Comparison of ENCODE assay signal across 19 mouse cellular contexts in genomic region chr17:70783273-70783672, GRCm38 (mm10).
DNase-seq lines count a peak whose midpoint lies in the region; ATAC-seq and TF ChIP-seq lines count a peak whose summit lies in the region.
"Had no signal": no experiment of that assay in that cellular context is flagged by ENCODE, and none has a peak within 500 bp of the region (broad histone marks: within the 10 kb centered on the region; RNA-seq: fewer than 3 reads in every experiment).

No protein-coding gene starts in this region.

- H3K27ac ChIP-seq in intestine, postnatal 0 days (ENCODE audit: low read depth, low read length): no peak overlapping the region
- no peak overlapping the region for H3K27ac ChIP-seq in intestine, embryonic 15.5 days
- no peak overlapping the region for H3K27ac ChIP-seq in liver, embryonic 14.5 days
- H3K27ac ChIP-seq in CH12.LX (ENCODE audit: insufficient read depth, low read depth): no peak overlapping the region
- H3K27ac ChIP-seq: heart, embryonic 13.5 days; hindbrain, postnatal 0 days; kidney, embryonic 15.5 days; macrophage had no signal

- H3K79me2 ChIP-seq in CH12.LX (replicated peaks; ENCODE audit: control insufficient read depth, extremely low read depth, insufficient read depth, poor library complexity, severe bottlenecking): no peaks in the 10 kb centered on the region

- no peaks in the 10 kb centered on the region for H3K27me3 ChIP-seq in intestine, postnatal 0 days (replicated peaks; ENCODE audit: control insufficient read depth, insufficient read depth, low read length)
- no peaks in the 10 kb centered on the region for H3K27me3 ChIP-seq in intestine, embryonic 15.5 days (replicated peaks)
- no peaks in the 10 kb centered on the region for H3K27me3 ChIP-seq in liver, embryonic 14.5 days (ENCODE audit: control insufficient read depth, insufficient read depth, low read length)
- no peaks in the 10 kb centered on the region for H3K27me3 ChIP-seq in CH12.LX (replicated peaks)
- H3K27me3 ChIP-seq: heart, embryonic 13.5 days; kidney, embryonic 15.5 days had no signal

- no peak for DNase-seq in liver, embryonic 14.5 days (ENCODE audit: low read depth in 3 of 3, low spot score in 3 of 3)
- DNase-seq in liver (no peak), CH12.LX (ENCODE audit: extremely low read depth) (no peak), R1 (ENCODE audit: low read depth, low spot score) (peak; percentile 56)
- DNase-seq in adrenal gland, postnatal 14 days: no peak
- DNase-seq: adrenal gland, postnatal 36 days; cerebellum, adult 2 months; heart, postnatal 4 days; right cerebral cortex, postnatal 25 days had no signal

- 96% methylated on average over 3 of the region's 3 CpGs for WGBS in intestine, postnatal 0 days
- WGBS in intestine, embryonic 15.5 days: 95% methylated on average over 3 of the region's 3 CpGs
- WGBS in liver, embryonic 14.5 days (ENCODE audit: insufficient replicate concordance): 84% methylated on average over 3 of the region's 3 CpGs

- TF ChIP-seq EP300 in liver, embryonic 14.5 days (IDR thresholded peaks at IDR 0.05; ENCODE audit: low read depth): no peak
- TF ChIP-seq EP300 in CH12.LX (IDR thresholded peaks at IDR 0.05; ENCODE audit: low read length): no peak

- ATAC-seq in intestine, postnatal 0 days: no peak
- no peak for ATAC-seq in intestine, embryonic 15.5 days
- no peak for ATAC-seq in liver, embryonic 14.5 days (ENCODE audit: insufficient read depth)
- ATAC-seq: activated CD4-positive, CD25-positive, alpha-beta regulatory T cell, adult 4 months; forebrain, embryonic 14.5 days; hindbrain, postnatal 0 days had no signal

- H3K4me3 ChIP-seq in intestine, postnatal 0 days (ENCODE audit: low read depth, low read length): no peak overlapping the region
- H3K4me3 ChIP-seq in intestine, embryonic 15.5 days (replicated peaks): no peak overlapping the region
- no peak overlapping the region for H3K4me3 ChIP-seq in liver, embryonic 14.5 days (ENCODE audit: insufficient read depth in 1 of 2, low read depth in 2 of 2, low read length in 2 of 2)
- no peak overlapping the region for H3K4me3 ChIP-seq in CH12.LX (replicated peaks in 1 of 3; ENCODE audit: low read depth in 2 of 3, low read length in 2 of 3, poor library complexity in 1 of 3)
- H3K4me3 ChIP-seq: erythroblast, embryonic 14.5 days; heart, embryonic 13.5 days; kidney, embryonic 15.5 days had no signal

- TF ChIP-seq RAD21 in CH12.LX (IDR thresholded peaks at IDR 0.05; ENCODE audit: low read depth, low read length): peak; percentile 22

- peak; percentile 53 for TF ChIP-seq CTCF in intestine, postnatal 0 days (IDR thresholded peaks at IDR 0.05; ENCODE audit: low read depth)
- TF ChIP-seq CTCF in liver, embryonic 14.5 days (IDR thresholded peaks at IDR 0.05; ENCODE audit: low read depth): 0 out of 2 replicates have a peak, but pooled peaks have one; percentile 3
- peak in 1 of 2 experiments; percentile 58; a peak in 2 of 4 replicates for TF ChIP-seq CTCF in CH12.LX (conservative IDR thresholded peaks at IDR 0.05 in 1 of 2, IDR thresholded peaks at IDR 0.05 in 1 of 2; ENCODE audit: low read depth in 2 of 2, low read length in 2 of 2)

- no peaks in the 10 kb centered on the region for H3K9me3 ChIP-seq in intestine, postnatal 0 days (ENCODE audit: control insufficient read depth)
- no peaks in the 10 kb centered on the region for H3K9me3 ChIP-seq in intestine, embryonic 15.5 days
- H3K9me3 ChIP-seq in liver, embryonic 14.5 days (ENCODE audit: control insufficient read depth, low read length): no peaks in the 10 kb centered on the region
- H3K9me3 ChIP-seq in CH12.LX (replicated peaks; ENCODE audit: low read length): no peaks in the 10 kb centered on the region
- H3K9me3 ChIP-seq: heart, embryonic 13.5 days; kidney, embryonic 15.5 days had no signal

- in situ Hi-C loops in CH12.LX (cut with MboI; ENCODE audit: low pct_ligation_motif_present, low pct_unique_long_range_greater_than_20kb, low sequenced_read_pairs): no loop called here

- no peak for TF ChIP-seq POLR2A in CH12.LX (IDR thresholded peaks at IDR 0.05; ENCODE audit: low read depth, low read length)

- no peaks in the 10 kb centered on the region for H3K36me3 ChIP-seq in intestine, postnatal 0 days (ENCODE audit: control insufficient read depth, insufficient read depth)
- H3K36me3 ChIP-seq in intestine, embryonic 15.5 days: no peaks in the 10 kb centered on the region
- H3K36me3 ChIP-seq in liver, embryonic 14.5 days (replicated peaks; ENCODE audit: control insufficient read depth, insufficient read depth, low read depth): no peaks in the 10 kb centered on the region
- H3K36me3 ChIP-seq in CH12.LX (replicated peaks in 1 of 2; ENCODE audit: control insufficient read depth in 1 of 2, insufficient read depth in 1 of 2, low read length in 1 of 2): no peaks in the 10 kb centered on the region
- H3K36me3 ChIP-seq: heart, embryonic 13.5 days; kidney, embryonic 15.5 days had no signal

- H3K4me1 ChIP-seq in intestine, postnatal 0 days (replicated peaks; ENCODE audit: control insufficient read depth, insufficient read depth, low read length): peaks cover 10% of the 10 kb centered on the region; the same call in 1 of the 2 replicates
- 0 out of 2 replicates have a peak, but pooled peaks cover 5% of the 10 kb centered on the region for H3K4me1 ChIP-seq in intestine, embryonic 15.5 days (replicated peaks)
- no peaks in the 10 kb centered on the region for H3K4me1 ChIP-seq in liver, embryonic 14.5 days (replicated peaks; ENCODE audit: control insufficient read depth in 2 of 2, insufficient read depth in 2 of 2, low read length in 1 of 2)
- no peaks in the 10 kb centered on the region for H3K4me1 ChIP-seq in CH12.LX (ENCODE audit: control insufficient read depth in 1 of 2, insufficient read depth in 2 of 2)

- H3K4me2 ChIP-seq in intestine, postnatal 0 days (replicated peaks; ENCODE audit: low read depth): no peak overlapping the region
- H3K4me2 ChIP-seq in intestine, embryonic 15.5 days (replicated peaks): no peak overlapping the region
- no peak overlapping the region for H3K4me2 ChIP-seq in liver, embryonic 14.5 days (ENCODE audit: low read depth)
- H3K4me2 ChIP-seq in CH12.LX (ENCODE audit: insufficient read depth, low read depth, poor library complexity, severe bottlenecking): no peak overlapping the region
- H3K4me2 ChIP-seq: heart, embryonic 13.5 days; kidney, embryonic 15.5 days; midbrain, embryonic 11.5 days had no signal

- H3K9ac ChIP-seq in intestine, postnatal 0 days (ENCODE audit: low read depth, low read length): no peak overlapping the region
- no peak overlapping the region for H3K9ac ChIP-seq in intestine, embryonic 15.5 days
- H3K9ac ChIP-seq in liver, embryonic 14.5 days (replicated peaks): no peak overlapping the region
- H3K9ac ChIP-seq in CH12.LX (ENCODE audit: insufficient read depth, low read depth): no peak overlapping the region
- H3K9ac ChIP-seq: heart, embryonic 13.5 days; kidney, embryonic 15.5 days had no signal

- dilution Hi-C loops in CH12.LX (cut with MboI; ENCODE audit: extremely low pct_ligation_motif_present, extremely low pct_unique_long_range_greater_than_20kb, low sequenced_read_pairs): no loop called here

TF ChIP-seq in CH12.LX, 34 proteins besides CTCF, POLR2A, EP300 and RAD21:
- TF ChIP-seq RCOR1 (conservative IDR thresholded peaks at IDR 0.05; ENCODE audit: low read depth, low read length) (no peak), SMC3 (IDR thresholded peaks at IDR 0.05; ENCODE audit: low read depth, low read length) (peak; percentile 50)
